Mouse (Mus musculus) G1E (cell line): Measurements from ENCODE around the gene Slc10a4. TPM values are rescaled to one million over a fixed set of nuclear protein-coding genes. Genes with fewer than 3 reads are reported as not detected.

Experiments
- ATAC-seq: 2 replicates; pipeline ENCODE4 v1.8.0; 2016; ENCODE audit warnings: mild to moderate bottlenecking; ENCODE audit not compliant: insufficient number of reproducible peaks, poor library complexity, low FRiP score, severe bottlenecking; ENCODE audit errors: extremely low read depth
- DNase-seq: peaks from one replicate; pipeline ENCODE4 v3.0.0; 2012; ENCODE audit warnings: low spot score
- H3K27me3 ChIP-seq: 2 replicates; pipeline ENCODE4 v1.6.1; 2012; ENCODE audit warnings: mild to moderate bottlenecking, low read length, inconsistent platforms; ENCODE audit not compliant: insufficient read depth
- H3K36me3 ChIP-seq: replicated peaks from 2 replicates; pipeline ENCODE3; 2012; ENCODE audit warnings: mild to moderate bottlenecking, inconsistent platforms
- H3K4me1 ChIP-seq: 2 replicates; pipeline ENCODE4 v1.6.1; 2012; ENCODE audit warnings: low read depth, low read length, inconsistent platforms, mixed read lengths; ENCODE audit not compliant: insufficient read depth
- H3K4me3 ChIP-seq: 2 replicates; pipeline ENCODE4 v1.5.1; 2012; ENCODE audit warnings: low read depth, mild to moderate bottlenecking, inconsistent platforms, low read length, moderate library complexity, mixed read lengths
- H3K9me3 ChIP-seq: replicated peaks from 2 replicates; pipeline ENCODE4 v1.6.1; 2012; ENCODE audit warnings: inconsistent platforms
- CTCF ChIP-seq: IDR thresholded peaks from 2 replicates; pipeline ENCODE4 v1.5.1; 2012; ENCODE audit warnings: low read depth, low read length, inconsistent platforms, mixed read lengths
- GATA1 ChIP-seq: IDR thresholded peaks from 2 replicates; pipeline ENCODE4 v1.6.1; 2012; ENCODE audit warnings: borderline replicate concordance, low read length, inconsistent platforms, mixed read lengths
- GATA2 ChIP-seq: IDR thresholded peaks from 2 replicates; pipeline ENCODE4 v1.6.1; 2012; ENCODE audit warnings: low read depth, low read length, inconsistent platforms, borderline replicate concordance
- POLR2AphosphoS5 ChIP-seq: IDR thresholded peaks from 2 replicates; pipeline ENCODE4 v1.6.1; 2012; ENCODE audit warnings: low read depth, low read length, inconsistent platforms; ENCODE audit not compliant: insufficient replicate concordance
- TAL1 ChIP-seq: conservative IDR thresholded peaks from 2 replicates; pipeline ENCODE4 v1.6.1; 2012; ENCODE audit warnings: low read depth, low read length, inconsistent platforms, mixed read lengths
- polyA plus RNA-seq: library from polyadenylated mRNA; stranded (reverse); fragments of >175 nt; gene quantifications from 2 replicates; pipeline ENCODE4 v1.2.3, GENCODE M21; 2012
- total RNA-seq, 2 experiments: library from RNA; stranded (forward) in 1 of 2; stranded (reverse) in 1 of 2; fragments of 200-1000 nt in 1 of 2; fragments of >200 nt in 1 of 2; fragmentation: Nextera tagmentation in 1 of 2; gene quantifications; 2 replicates each; pipeline ENCODE4 v1.2.3; 2014 to 2017

Slc10a4 gene
- total RNA-seq (2014; fragmentation: Nextera tagmentation) (not detected in 2 replicates), total RNA-seq (2017) (0.11 TPM in 1 of 2 replicates, not detected in the other), polyA plus RNA-seq (not detected in 2 replicates)

GRCm38 (mm10) chr5:73006784-73007581 is at the start of gene Slc10a4:
Gene Slc10a4, plus strand, starts transcription at chr5:73006883.
- no peak for DNase-seq
- no peaks in the 10 kb centered on the region for H3K36me3 ChIP-seq
- no peak within 1 kb of the TSS for H3K4me3 ChIP-seq
- H3K9me3 ChIP-seq, result no peaks in the 10 kb centered on the region
- no peak for ATAC-seq
- TF ChIP-seq CTCF (no peak), TAL1 (no peak), GATA2 (no peak), GATA1 (no peak), POLR2AphosphoS5 (no peak)
- H3K27me3 ChIP-seq, result peaks cover 19% of the 10 kb centered on the region
- no peaks in the 10 kb centered on the region for H3K4me1 ChIP-seq

- H3K27me3 ChIP-seq, result no peaks in the 10 kb centered on the region
- H3K4me3 ChIP-seq, result no peak overlapping the region
- no peaks in the 10 kb centered on the region for H3K4me1 ChIP-seq
- no peak for ATAC-seq
- H3K9me3 ChIP-seq, result no peaks in the 10 kb centered on the region
- no peak for TF ChIP-seq GATA2
- TF ChIP-seq GATA1, result no peak
- no peak for TF ChIP-seq TAL1
- H3K36me3 ChIP-seq, result peaks cover 34% of the 10 kb centered on the region
- no peak for DNase-seq
Measured at GRCm38 (mm10) chr5:72957281-72957680, 49.4 kb upstream of the Slc10a4 start.

GRCm38 (mm10) chr5:72960096-72960495 is 46.6 kb upstream of the Slc10a4 start:
- no peak for TF ChIP-seq CTCF
- no peak for TF ChIP-seq TAL1
- TF ChIP-seq GATA2, result no peak
- TF ChIP-seq POLR2AphosphoS5, result no peak
- no peak for TF ChIP-seq GATA1
- Histone ChIP-seq H3K4me3 (no peak overlapping the region), H3K27me3 (no peaks in the 10 kb centered on the region), H3K9me3 (no peaks in the 10 kb centered on the region), H3K4me1 (no peaks in the 10 kb centered on the region), H3K36me3 (peaks cover 38% of the 10 kb centered on the region)
- no peak for DNase-seq
- ATAC-seq, result no peak

GRCm38 (mm10) chr5:72965706-72966105 is 41.0 kb upstream of the Slc10a4 start:
- Histone ChIP-seq H3K27me3 (no peaks in the 10 kb centered on the region), H3K4me1 (no peaks in the 10 kb centered on the region), H3K36me3 (peaks cover 48% of the 10 kb centered on the region), H3K4me3 (no peak overlapping the region), H3K9me3 (no peaks in the 10 kb centered on the region)
- TF ChIP-seq POLR2AphosphoS5 (no peak), GATA1 (no peak), CTCF (no peak), TAL1 (no peak), GATA2 (no peak)
- no peak for ATAC-seq
- no peak for DNase-seq

GRCm38 (mm10) chr5:72972435-72972834 is 34.2 kb upstream of the Slc10a4 start:
- no peak for ATAC-seq
- H3K36me3 ChIP-seq, result peaks cover 78% of the 10 kb centered on the region

GRCm38 (mm10) chr5:72972934-72973333 is 33.7 kb upstream of the Slc10a4 start:
- Histone ChIP-seq H3K4me3 (no peak overlapping the region), H3K4me1 (no peaks in the 10 kb centered on the region), H3K36me3 (peaks cover 79% of the 10 kb centered on the region), H3K9me3 (no peaks in the 10 kb centered on the region), H3K27me3 (no peaks in the 10 kb centered on the region)
- no peak for TF ChIP-seq GATA1
- TF ChIP-seq CTCF, result no peak
- TF ChIP-seq TAL1, result no peak
- no peak for TF ChIP-seq POLR2AphosphoS5
- no peak for TF ChIP-seq GATA2
- no peak for ATAC-seq
- DNase-seq, result no peak

More at GRCm38 (mm10) chr5:72972435-72972834, 34.2 kb upstream of the Slc10a4 start:
- Histone ChIP-seq H3K27me3 (no peaks in the 10 kb centered on the region), H3K4me3 (no peak overlapping the region), H3K4me1 (no peaks in the 10 kb centered on the region), H3K9me3 (no peaks in the 10 kb centered on the region)
- DNase-seq, result no peak
- TF ChIP-seq GATA2 (no peak), GATA1 (no peak), POLR2AphosphoS5 (no peak), TAL1 (no peak), CTCF (no peak)
